Mouse (Mus musculus): ENCODE results near the gene Igsf10. TPM values are rescaled to one million over a fixed set of nuclear protein-coding genes. Genes with fewer than 3 reads are reported as not detected.
"Not testable (repeated sequence)": the region's sequence is repeated elsewhere in the genome, so short reads cannot be mapped to it uniquely, and the experiment has no call there.

Igsf10 gene
- total RNA-seq (2021), result 1 to 10 TPM; 2.8 to 4.2 TPM

GRCm38 (mm10) chr3:59344065-59344905 is at the start of gene Igsf10:
Gene Igsf10, minus strand, starts transcription at chr3:59344394.
- intact Hi-C loops (cut with DNase I), result no loop called here
- DNase-seq (ENCODE audit: low spot score), result peak; percentile 21

GRCm38 (mm10) chr3:59385553-59385952 is 41.4 kb upstream of the Igsf10 start:
- DNase-seq (ENCODE audit: low spot score), result no peak
- intact Hi-C loops (cut with DNase I), result no loop called here

- intact Hi-C loops (cut with DNase I), result no loop called here
- DNase-seq (ENCODE audit: low spot score), result no peak
These were observed 40.8 kb upstream of the Igsf10 start for GRCm38 (mm10) chr3:59385000-59385399.

GRCm38 (mm10) chr3:59384321-59384720 is 40.1 kb upstream of the Igsf10 start:
- intact Hi-C loops (cut with DNase I), result no loop called here
- no peak for DNase-seq (ENCODE audit: low spot score)

- DNase-seq (ENCODE audit: low spot score); intact Hi-C loops (cut with DNase I): not testable (repeated sequence)
These were observed 34.6 kb upstream of the Igsf10 start for GRCm38 (mm10) chr3:59378791-59379190.

GRCm38 (mm10) chr3:59361895-59362294 is 17.7 kb upstream of the Igsf10 start:
- intact Hi-C loops (cut with DNase I), result no loop called here
- no peak for DNase-seq (ENCODE audit: low spot score)

GRCm38 (mm10) chr3:59360102-59360501 is 15.9 kb upstream of the Igsf10 start:
- intact Hi-C loops (cut with DNase I), result no loop called here
- DNase-seq (ENCODE audit: low spot score), result no peak

- intact Hi-C loops (cut with DNase I), result no loop called here
- no peak for DNase-seq (ENCODE audit: low spot score)
These were observed 10.0 kb upstream of the Igsf10 start for GRCm38 (mm10) chr3:59354156-59354555.

- no peak for DNase-seq (ENCODE audit: low spot score)
- intact Hi-C loops (cut with DNase I), result no loop called here
These were observed 7.6 kb upstream of the Igsf10 start for GRCm38 (mm10) chr3:59351768-59352167.

- intact Hi-C loops (cut with DNase I), result no loop called here
- DNase-seq (ENCODE audit: low spot score), result peak; percentile 31
These were observed 1.2 kb downstream of the Igsf10 start for GRCm38 (mm10) chr3:59343026-59343425.

GRCm38 (mm10) chr3:59341647-59342427 is 2.4 kb downstream of the Igsf10 start:
- DNase-seq (ENCODE audit: low spot score), result no peak
- intact Hi-C loops (cut with DNase I), result no loop called here

- intact Hi-C loops (cut with DNase I), result loop anchor here (10.0 kb wide), 2 partner anchors 204 to 786 kb away; no protein-coding TSS in a partner anchor
- DNase-seq (ENCODE audit: low spot score), result no peak
These were observed 15.7 kb downstream of the Igsf10 start for GRCm38 (mm10) chr3:59328526-59328925.

GRCm38 (mm10) chr3:59321278-59321876 is 22.8 kb downstream of the Igsf10 start:
- intact Hi-C loops (cut with DNase I), result loop anchor here (2.0 to 10.0 kb wide), 3 partner anchors 147 to 793 kb away; no protein-coding TSS in a partner anchor
- DNase-seq (ENCODE audit: low spot score), result no peak

GRCm38 (mm10) chr3:59316077-59316476 is 28.1 kb downstream of the Igsf10 start:
- DNase-seq (ENCODE audit: low spot score), result no peak
- intact Hi-C loops (cut with DNase I), result no loop called here

- DNase-seq (ENCODE audit: low spot score), result no peak
- intact Hi-C loops (cut with DNase I), result no loop called here
These were observed 31.6 kb downstream of the Igsf10 start for GRCm38 (mm10) chr3:59312610-59313009.

GRCm38 (mm10) chr3:59305518-59305917 is 38.7 kb downstream of the Igsf10 start:
- DNase-seq (ENCODE audit: low spot score), result no peak
- intact Hi-C loops (cut with DNase I), result no loop called here

GRCm38 (mm10) chr3:59304944-59305343 is 39.2 kb downstream of the Igsf10 start:
- intact Hi-C loops (cut with DNase I), result no loop called here
- no peak for DNase-seq (ENCODE audit: low spot score)

- no peak for DNase-seq (ENCODE audit: low spot score)
- intact Hi-C loops (cut with DNase I), result no loop called here
These were observed 46.5 kb downstream of the Igsf10 start for GRCm38 (mm10) chr3:59297653-59298052.

- DNase-seq (ENCODE audit: low spot score), result no peak
- intact Hi-C loops (cut with DNase I), result no loop called here
These were observed 47.5 kb downstream of the Igsf10 start for GRCm38 (mm10) chr3:59296563-59297130.
